Mouse (Mus musculus) megakaryocyte, adult 5-6 weeks (primary cell): ENCODE results near the gene Commd4. TPM values are rescaled to one million over a fixed set of nuclear protein-coding genes. Genes with fewer than 3 reads are reported as not detected.
"Not testable (repeated sequence)": the region's sequence is repeated elsewhere in the genome, so short reads cannot be mapped to it uniquely, and the experiment has no call there.

Experiments used
- ATAC-seq: 2 replicates; pipeline ENCODE4 v1.8.0; 2016; ENCODE audit warnings: mild to moderate bottlenecking, inconsistent platforms; ENCODE audit not compliant: poor library complexity, severe bottlenecking
- total RNA-seq, 2 experiments: library from RNA; stranded (forward) in 1 of 2; stranded (reverse) in 1 of 2; fragments of 153-499, 151-499 nt in 1 of 2; fragments of 221-1000, 200-1000 nt in 1 of 2; gene quantifications; 2 replicates each; pipeline versions ENCODE4 v1.2.3 to v1.2.4; 2015 to 2017

Commd4 gene
- total RNA-seq (2015) (100 and 108 TPM in 2 replicates), total RNA-seq (2017) (150 and 151 TPM in 2 replicates)

DNA sequence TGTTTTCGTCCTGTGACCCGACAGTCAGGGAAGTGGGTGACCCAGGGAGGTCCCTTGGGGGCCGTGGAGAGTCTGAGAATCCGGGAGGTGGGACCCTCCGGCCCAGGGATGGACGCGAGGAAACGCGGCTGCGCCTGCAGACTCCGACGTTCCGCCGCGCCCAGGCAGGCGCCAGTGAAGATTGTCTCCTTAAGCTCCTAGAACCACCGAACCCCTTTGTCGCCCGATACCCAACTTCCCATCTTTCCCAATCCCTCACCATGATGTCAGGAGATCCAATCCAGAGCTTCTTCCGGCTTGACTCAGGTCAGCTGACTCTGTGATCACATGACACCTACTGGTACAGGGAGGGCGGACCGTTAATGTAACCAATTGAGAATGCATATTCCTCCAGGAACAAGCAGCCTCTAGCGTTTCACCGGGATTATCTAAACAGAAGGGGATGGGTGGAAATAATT is at the start of gene Commd4:
Gene Commd4, minus strand, starts transcription at position 319 of the 458 bp plus-strand sequence.
- ATAC-seq, result peak; percentile 91

DNA sequence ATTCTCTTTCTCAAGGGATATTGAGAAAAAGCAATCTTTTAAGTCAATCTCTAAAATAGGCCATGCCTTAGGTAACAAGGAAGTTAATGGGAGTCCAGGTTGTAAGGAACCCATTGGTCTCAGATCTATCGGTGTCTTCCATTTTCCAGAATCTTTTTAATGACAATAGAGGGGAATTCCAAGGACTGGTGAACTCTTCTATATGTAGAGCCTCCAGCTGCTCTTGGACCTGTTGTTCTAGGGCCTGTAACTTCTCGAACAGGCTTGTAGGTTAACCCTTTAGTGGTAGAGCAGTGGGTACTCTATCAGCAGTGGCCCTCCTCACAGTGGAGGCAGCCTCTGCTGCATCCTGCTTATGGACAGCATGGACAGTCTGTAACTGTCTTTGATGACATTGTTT is 48.8 kb upstream of the Commd4 start:
- no peak for ATAC-seq

DNA sequence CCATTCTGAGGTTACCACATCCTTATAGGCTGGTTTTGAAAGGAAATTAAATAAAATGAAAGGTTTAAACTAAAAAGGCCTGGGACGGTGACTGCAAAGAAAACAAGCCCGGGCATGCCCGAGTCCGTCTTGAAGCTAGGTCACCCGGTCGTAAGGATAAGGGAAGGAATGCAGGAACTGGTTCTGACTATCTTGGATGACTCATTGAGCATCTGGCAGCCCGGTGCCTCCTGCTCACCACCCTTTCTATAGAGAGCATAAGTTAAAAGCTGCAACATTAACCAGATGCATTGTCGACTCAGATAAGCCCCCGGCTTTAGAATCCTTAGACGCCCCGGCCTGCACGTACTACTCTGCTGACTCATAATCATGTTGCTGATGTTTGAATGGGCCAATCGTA is 45.4 kb upstream of the Commd4 start:
- ATAC-seq, result not testable (repeated sequence)

DNA sequence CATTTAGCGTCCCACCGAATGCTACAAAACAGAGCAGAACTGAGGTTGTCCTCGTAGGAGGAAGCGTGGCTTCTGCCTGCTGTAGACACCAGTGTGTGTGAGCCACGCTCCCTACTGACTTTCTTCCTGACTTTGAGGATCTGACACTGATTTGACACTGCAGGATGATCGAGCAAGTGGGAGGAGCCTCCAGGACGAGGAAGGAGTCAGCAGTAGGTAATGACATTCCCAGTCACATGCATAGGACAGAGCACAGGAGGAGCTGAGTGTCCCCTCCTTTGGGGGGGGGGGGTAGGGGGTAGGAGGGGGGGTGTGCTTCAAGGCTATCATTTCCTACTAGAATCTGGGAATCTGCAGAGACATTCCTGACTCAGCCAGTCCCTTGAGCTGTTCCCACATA is 44.9 kb upstream of the Commd4 start:
- no peak for ATAC-seq

GRCm38 (mm10) chr9:57197414-57197813 is 39.3 kb upstream of the Commd4 start:
- no peak for ATAC-seq

GRCm38 (mm10) chr9:57196708-57197107 is 38.6 kb upstream of the Commd4 start:
- no peak for ATAC-seq

DNA sequence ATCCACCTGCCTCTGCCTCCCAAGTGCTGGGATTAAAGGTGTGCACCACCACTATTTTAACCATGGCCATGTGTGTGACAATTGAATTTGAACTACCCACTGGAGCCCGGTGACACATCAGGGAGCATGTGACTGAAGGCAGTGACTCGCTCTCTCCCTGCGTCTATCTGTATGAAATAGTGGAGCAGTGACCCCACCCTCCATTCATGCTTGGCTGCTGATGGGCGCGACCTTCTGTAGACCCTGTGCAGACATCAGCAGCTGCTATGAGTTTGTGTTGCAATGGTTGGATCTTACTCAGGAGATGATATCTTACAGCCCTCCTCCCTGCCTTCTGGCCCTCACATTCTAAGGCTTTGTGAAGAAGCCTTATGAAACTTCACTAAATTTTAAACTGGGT is 10.3 kb upstream of the Commd4 start:
- ATAC-seq, result no peak

DNA sequence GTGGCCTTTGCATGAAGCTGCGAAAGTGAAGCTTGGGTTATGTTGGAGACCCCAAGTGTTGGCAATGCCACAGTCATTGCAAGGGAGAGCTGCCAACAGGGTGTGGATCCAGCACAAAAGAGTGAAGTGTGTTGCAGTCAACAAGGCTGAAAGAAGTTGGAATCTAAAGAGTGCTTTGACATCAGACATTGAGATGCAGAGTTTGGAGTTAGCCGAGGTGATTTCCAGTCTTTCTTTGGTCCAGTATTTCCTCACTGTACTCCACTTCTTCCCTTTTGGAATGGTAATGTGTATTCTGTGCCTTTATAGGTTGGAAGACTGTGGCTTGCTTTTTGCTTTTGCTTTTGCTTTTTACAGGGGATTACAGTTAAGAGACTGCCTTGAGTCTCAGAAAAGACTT is 8.0 kb upstream of the Commd4 start:
- no peak for ATAC-seq

DNA sequence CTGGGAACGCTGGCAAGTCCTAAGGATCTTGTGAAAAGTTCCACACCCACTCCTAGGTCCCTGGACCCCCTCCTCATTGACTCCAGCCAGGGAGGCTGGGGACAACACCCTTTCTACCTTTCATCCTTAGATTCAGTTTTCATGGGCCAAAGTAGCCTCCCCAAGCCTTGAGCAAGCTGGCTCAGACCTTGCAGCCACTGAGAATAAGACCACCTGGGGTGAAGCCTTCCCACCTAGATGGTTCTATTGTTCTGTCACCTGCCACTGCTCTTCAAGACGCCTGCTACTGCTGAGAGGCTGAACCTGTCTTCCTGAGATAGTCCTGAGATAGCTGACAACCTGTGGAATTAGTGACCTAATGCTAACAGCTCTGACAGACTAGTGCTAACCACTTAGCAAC is 5.0 kb upstream of the Commd4 start:
- no peak for ATAC-seq

DNA sequence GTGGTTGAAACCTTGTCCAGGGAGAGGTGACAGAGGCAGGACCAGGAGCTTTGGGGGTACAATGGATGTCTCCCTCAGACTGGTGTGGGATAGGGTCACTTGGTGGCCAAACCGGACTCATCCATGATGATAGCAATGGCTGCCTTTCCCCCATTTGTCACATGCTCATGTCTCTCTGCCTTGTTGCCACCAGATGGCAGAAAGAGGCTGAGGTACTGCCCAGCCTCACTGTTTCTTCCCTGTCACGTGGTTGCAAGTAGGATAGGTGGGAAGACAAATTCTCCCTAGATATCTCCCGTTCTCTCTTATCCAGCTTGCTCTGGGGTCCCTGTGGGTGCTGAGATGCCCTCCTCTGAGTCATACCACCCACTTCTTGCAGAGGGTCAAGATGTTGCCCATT is 4.4 kb upstream of the Commd4 start:
- ATAC-seq, result 0 out of 2 replicates have a peak, but pooled peaks have one; percentile 33

DNA sequence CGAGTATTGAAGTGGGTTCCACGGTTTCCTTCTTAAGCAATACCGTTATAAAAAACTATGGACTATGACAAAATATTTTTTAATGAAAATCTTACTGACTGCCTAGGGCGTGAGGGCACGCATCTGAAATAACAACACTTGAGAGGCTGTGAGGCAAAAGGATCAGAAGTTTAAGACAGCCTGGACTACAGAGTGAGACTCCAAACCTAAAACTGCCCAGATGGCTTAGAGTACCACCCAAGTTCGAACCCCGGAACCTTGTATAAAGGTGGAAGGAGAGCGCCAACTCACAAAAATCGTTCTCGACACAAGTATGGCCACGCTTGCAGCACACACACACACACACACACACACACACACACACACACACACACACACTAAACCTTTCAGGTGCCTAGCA is 375 bp upstream of the Commd4 start:
- ATAC-seq, result no peak

- no peak for ATAC-seq
Observed at GRCm38 (mm10) chr9:57157499-57157898, 632 bp downstream of the Commd4 start.

DNA sequence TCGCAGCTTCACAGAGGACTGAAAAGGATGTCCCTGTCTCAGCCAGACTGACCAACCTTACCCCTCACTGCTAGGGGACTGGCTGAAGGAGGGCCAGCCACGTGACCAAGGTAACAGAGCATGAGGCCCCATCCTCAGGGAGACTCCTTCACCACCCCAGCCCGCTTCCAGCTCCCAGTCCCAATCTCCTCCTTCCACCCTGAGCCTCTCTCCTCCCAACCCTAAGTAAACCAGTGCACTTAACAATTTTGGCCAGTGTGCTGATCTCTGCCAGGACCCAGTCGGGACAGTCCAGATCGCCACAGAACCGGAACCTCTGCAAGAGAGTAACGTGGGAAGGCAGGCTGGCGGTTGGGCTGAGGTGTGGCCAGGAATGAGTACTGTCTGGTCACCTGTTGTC is 1.3 kb downstream of the Commd4 start:
- no peak for ATAC-seq

DNA sequence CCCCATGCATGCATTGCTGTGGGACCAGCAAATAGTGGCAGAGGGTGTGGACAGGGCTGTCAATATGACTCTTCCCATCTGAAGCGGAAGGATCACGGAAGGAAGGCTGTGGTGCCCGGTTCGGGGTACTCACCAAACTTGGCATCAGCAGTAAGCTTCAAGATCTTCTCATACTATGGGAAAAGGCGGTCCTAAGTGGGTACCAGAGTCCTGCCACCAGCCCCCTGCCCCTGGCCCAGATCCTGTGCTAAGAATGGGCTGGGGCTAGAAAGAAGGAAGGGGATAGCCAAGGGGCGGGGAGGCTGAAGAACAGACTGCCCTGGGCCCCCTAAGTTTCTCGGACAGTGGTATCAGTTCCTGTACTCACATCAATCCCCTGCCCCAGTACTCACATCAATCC is 1.7 kb downstream of the Commd4 start:
- no peak for ATAC-seq

GRCm38 (mm10) chr9:57152331-57152730 is 5.8 kb downstream of the Commd4 start:
- ATAC-seq, result no peak

GRCm38 (mm10) chr9:57150192-57150591 is 7.9 kb downstream of the Commd4 start:
- no peak for ATAC-seq

DNA sequence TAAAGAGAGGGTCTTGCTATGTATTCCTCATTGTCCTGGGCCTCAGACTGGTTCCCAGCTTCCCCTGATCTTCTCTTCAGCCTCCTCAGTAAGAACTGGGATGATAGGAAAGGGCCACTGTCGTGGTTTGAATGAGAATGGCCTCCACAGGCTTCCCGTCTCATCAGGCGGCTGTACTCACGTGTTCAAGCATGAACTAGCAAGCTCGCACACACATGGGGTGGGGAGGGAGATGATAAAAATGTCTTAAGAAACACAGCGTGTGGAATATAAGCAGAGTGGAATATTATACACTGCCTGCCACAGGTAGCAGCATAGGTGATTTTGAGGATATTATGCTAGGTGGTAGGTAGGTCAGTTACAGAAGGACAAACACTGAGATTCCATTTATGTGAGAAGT is 9.1 kb downstream of the Commd4 start:
- no peak for ATAC-seq

GRCm38 (mm10) chr9:57148144-57148878 is 9.8 kb downstream of the Commd4 start, which contains the start of gene Neil1:
Neil1 (minus strand) TSS chr9:57148305.
- peak; percentile 97 for ATAC-seq

DNA sequence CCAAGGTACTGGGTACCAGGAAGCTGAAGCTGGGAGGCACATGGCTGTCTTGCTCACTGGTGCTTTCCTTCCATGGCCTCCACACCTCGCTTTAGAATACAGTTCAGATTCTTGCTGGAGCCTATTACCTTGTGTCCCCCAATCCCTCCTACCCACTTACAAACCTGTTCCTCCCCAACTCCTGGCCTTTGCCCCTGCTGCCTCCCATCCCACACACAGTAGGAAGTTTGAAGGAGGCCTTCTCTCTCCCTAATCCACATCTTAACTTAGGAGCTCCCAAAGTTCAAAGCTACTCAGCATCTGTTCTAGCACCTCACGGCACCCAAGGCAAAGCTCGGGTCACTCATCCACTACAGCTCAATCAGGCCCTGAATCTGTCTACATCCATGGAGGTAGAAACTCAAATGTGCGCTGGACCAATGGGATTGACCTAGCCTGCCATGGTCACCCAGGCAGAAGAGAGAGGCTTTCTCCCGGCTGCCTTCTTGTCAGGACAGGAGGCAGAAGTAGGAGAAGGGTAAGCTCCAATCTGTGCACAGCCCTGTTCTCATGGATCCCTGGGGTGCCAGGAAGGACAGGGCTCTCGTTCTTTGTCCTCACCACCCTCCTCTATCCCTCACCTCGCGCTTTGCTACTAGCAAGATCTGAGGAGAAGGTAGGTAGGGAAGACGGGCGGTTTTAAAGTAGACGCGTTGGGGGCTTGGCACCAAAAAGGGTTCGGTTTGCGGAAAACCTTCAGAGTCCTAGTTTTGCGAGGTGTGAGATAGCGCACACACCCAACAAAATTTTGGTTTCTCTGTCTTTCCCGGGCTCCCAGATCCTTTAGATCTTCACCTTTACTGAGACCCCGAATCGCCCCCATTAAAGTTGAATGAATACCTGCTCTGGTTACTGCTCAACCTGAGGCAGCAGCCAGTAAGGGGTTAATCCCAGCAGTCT is 10.7 kb downstream of the Commd4 start:
- no peak for ATAC-seq

DNA sequence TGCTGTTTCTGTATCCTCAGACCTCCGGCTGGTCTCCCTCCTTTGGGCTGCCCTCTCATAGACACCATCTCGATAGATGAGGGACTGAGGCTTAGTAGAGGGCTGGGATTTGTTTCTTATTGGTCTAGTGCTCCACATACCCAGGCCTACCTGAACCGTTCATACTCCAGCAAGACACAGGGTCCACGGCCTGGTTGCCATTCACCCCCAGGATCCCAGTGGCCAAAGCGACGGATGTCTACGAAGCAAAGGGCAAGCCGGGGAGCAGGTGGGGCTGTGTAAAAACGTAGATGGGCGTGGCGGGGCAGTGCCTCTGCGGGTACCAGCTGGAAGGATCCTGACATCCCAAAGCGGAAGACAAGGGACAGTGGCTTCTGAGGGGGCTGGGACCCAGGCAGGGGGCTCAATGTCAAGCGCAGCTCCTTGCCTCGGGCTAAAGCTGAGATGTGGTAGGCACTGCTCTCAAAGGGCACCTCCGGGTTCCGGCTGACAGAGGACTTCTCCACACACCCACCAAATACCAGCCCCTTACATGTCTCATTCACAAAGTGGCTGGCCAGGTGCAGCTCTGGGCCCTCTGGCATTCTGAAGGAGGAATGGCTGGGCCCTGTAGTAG is 11.6 kb downstream of the Commd4 start:
- ATAC-seq, result no peak

- ATAC-seq, result no peak
Observed at GRCm38 (mm10) chr9:57144830-57145229, 13.3 kb downstream of the Commd4 start.
